Mouse (Mus musculus) cortical plate, adult 2 months (tissue): ENCODE data around the gene Lce3a.

Experiments
- CTCF ChIP-seq: fragments of 200-500 bp; IDR thresholded peaks from 2 replicates; pipeline ENCODE4 v1.5.1; 2011; ENCODE audit warnings: mild to moderate bottlenecking, control low read depth, low read length; ENCODE audit not compliant: insufficient read depth; ENCODE audit errors: extremely low read depth
- POLR2A ChIP-seq: fragments of 200-500 bp; IDR thresholded peaks from 2 replicates; pipeline ENCODE4 v1.6.1; 2011; ENCODE audit warnings: mild to moderate bottlenecking, low read length, control low read depth; ENCODE audit not compliant: insufficient read depth; ENCODE audit errors: extremely low read depth

GRCm38 (mm10) chr3:92957090-92957489 lies 31.1 kb upstream of the Lce3a start, which contains the start of gene Lce3d:
- TF ChIP-seq POLR2A (no peak), CTCF (no peak)
